Mouse (Mus musculus) heart, adult 2 months (tissue): ENCODE data around the gene Gsk3b. TPM values are rescaled to one million over a fixed set of nuclear protein-coding genes. Genes with fewer than 3 reads are reported as not detected.

Experiments used
- DNase-seq, 2 experiments: peaks; one replicate each; pipeline ENCODE4 v3.0.0; 2021
- H3K27ac ChIP-seq: fragments of 200-600 bp; 2 replicates; pipeline ENCODE4 v1.8.1; 2022
- H3K27me3 ChIP-seq: fragments of 200-500 bp; 2 replicates; pipeline ENCODE4 v1.6.1; 2012; ENCODE audit warnings: mild to moderate bottlenecking, low read length, inconsistent platforms, mixed read lengths; ENCODE audit not compliant: control insufficient read depth, insufficient read depth
- H3K36me3 ChIP-seq: fragments of 200-500 bp; 2 replicates; pipeline ENCODE4 v1.6.1; 2012; ENCODE audit warnings: low read length, inconsistent platforms; ENCODE audit not compliant: control insufficient read depth, insufficient read depth
- H3K4me1 ChIP-seq: fragments of 200-500 bp; 2 replicates; pipeline ENCODE4 v1.6.1; 2011; ENCODE audit warnings: low read length; ENCODE audit not compliant: control insufficient read depth, insufficient read depth
- H3K4me3 ChIP-seq: fragments of 200-600 bp; 2 replicates; pipeline ENCODE4 v1.8.1; 2022
- H3K79me2 ChIP-seq: fragments of 200-500 bp; replicated peaks from 2 replicates; pipeline ENCODE4 v1.6.1; 2012; ENCODE audit warnings: mild to moderate bottlenecking, inconsistent platforms, low read length, moderate library complexity, mixed read lengths; ENCODE audit not compliant: control insufficient read depth, insufficient read depth
- H3K9ac ChIP-seq: fragments of 200-500 bp; 2 replicates; pipeline ENCODE4 v1.6.1; 2012; ENCODE audit warnings: low read depth, mild to moderate bottlenecking, control low read depth, inconsistent platforms, low read length, mixed read lengths
- CTCF ChIP-seq: fragments of 200-600 bp; IDR thresholded peaks from 2 replicates; pipeline ENCODE4 v1.8.1; 2022; ENCODE audit warnings: antibody characterized with exemption, mild to moderate bottlenecking, moderate library complexity
- EP300 ChIP-seq: fragments of 200-500 bp; IDR thresholded peaks from 2 replicates; pipeline ENCODE4 v1.6.1; 2011; ENCODE audit warnings: low read depth, low read length, control low read depth; ENCODE audit not compliant: insufficient read depth
- POLR2A ChIP-seq: fragments of 200-500 bp; IDR thresholded peaks from 2 replicates; pipeline ENCODE4 v1.6.1; 2011; ENCODE audit warnings: mild to moderate bottlenecking, low read depth, low read length, control low read depth; ENCODE audit not compliant: insufficient read depth
- WGBS: fragments of 180-500 bp; shearing (Covaris S2); methylation state at CpG from one replicate; pipeline ENCODE4 v1.1.7; 2018; 5-methylcytosine and 5-hydroxymethylcytosine counted together
- intact Hi-C: fragments of 180-260 bp; cut with DNase I; formaldehyde crosslinking; loops from one replicate; pipeline ENCODE4 v1.15.1; 2025
- polyA plus RNA-seq: library from polyadenylated mRNA; depleted of rRNA; stranded (reverse); fragments of >200 nt; gene quantifications from 2 replicates; pipeline ENCODE4 v1.2.3, GENCODE M21; 2012
- total RNA-seq, 2 experiments: library from RNA; stranded (reverse); gene quantifications; 2 replicates each; pipeline ENCODE4 v1.2.3; 2021

Gsk3b gene
- total and polyA plus RNA-seq, 3 experiments = 9.9 to 58.3 (median 48.8) TPM

DNA sequence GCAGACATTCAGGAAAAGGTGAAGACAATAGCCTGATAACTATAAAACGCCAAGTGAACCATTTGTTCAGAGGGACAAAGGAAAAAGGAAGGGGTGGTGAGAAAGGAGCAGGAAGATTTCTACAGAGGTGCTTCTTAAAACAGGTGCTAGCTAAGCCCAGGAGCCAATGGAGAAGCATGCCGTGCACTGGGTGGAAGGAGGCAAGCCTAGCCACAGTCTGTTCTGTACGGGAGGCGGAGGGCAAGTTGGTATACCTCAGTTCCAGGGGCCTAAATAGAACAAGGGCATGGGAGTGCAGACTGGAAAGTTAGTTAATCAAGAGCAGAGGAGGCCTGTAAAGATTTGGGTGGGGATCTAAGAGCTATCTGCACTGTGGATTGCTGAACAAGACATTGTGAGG is 3.8 kb downstream of the Gsk3b start:
- Histone ChIP-seq H3K36me3 (peaks cover 21% of the 10 kb centered on the region), H3K4me1 (peaks cover 11% of the 10 kb centered on the region), H3K9ac (peak overlapping the region; percentile 52), H3K27ac (peak overlapping the region; percentile 74), H3K4me3 (peak overlapping the region; percentile 88), H3K79me2 (peaks cover 6% of the 10 kb centered on the region), H3K27me3 (no peaks in the 10 kb centered on the region)
- WGBS = 0% methylated on average over 4 of the region's 4 CpGs
- no peak for TF ChIP-seq CTCF
- TF ChIP-seq POLR2A = no peak
- TF ChIP-seq EP300 = no peak
- intact Hi-C loops = loop anchor here (2.0 to 10.0 kb wide), 2 partner anchors 40 to 252 kb away; partner anchors contain the start of genes Cox17, Gm21987 and Maats1
- DNase-seq = peak in 1 of 2 experiments; percentile 26

DNA sequence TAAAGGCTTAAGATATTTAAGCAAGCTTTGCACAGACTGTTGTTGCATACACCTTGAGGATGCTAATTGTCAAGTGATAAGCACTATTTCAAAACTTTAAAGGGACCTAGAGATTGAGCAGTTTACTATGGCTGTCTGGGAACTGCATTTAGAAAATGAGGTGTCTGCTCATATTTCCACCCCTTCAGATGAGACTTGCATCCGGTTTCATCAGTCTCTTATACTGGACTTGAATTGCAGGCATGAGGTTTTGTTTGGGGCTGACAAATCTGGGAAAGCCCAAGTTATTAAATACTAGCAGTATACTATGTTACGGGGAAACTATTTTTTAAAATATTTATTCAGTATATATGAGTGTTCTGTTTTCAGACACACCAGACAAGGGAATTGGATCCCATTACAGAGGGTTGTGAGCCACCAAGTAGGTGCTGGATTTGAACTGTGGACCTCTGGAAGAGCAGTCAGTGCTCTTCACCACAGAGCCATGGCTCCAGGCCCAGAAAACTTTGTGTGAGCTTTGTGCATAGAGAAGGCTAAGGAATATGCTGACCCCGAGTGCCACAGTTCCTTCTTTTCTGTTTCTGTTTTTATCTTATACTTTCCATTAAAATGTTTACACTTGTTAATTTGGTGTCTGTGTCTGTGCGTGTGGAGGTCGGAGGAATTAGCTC is 6.5 kb downstream of the Gsk3b start:
- peaks cover 21% of the 10 kb centered on the region for H3K36me3 ChIP-seq
- intact Hi-C loops = loop anchor here (10.0 kb wide), 1 partner anchor 249 kb away; the partner anchor contains the start of genes Cox17, Gm21987 and Maats1
- H3K27me3 ChIP-seq = no peaks in the 10 kb centered on the region
- TF ChIP-seq CTCF (no peak), POLR2A (no peak), EP300 (no peak)
- 46% methylated on average over 5 of the region's 5 CpGs for WGBS
- H3K9ac ChIP-seq = no peak overlapping the region
- peaks cover 13% of the 10 kb centered on the region for H3K4me1 ChIP-seq
- DNase-seq = no peak
- peaks cover 9% of the 10 kb centered on the region for H3K79me2 ChIP-seq
- no peak overlapping the region for H3K4me3 ChIP-seq
- no peak overlapping the region for H3K27ac ChIP-seq

DNA sequence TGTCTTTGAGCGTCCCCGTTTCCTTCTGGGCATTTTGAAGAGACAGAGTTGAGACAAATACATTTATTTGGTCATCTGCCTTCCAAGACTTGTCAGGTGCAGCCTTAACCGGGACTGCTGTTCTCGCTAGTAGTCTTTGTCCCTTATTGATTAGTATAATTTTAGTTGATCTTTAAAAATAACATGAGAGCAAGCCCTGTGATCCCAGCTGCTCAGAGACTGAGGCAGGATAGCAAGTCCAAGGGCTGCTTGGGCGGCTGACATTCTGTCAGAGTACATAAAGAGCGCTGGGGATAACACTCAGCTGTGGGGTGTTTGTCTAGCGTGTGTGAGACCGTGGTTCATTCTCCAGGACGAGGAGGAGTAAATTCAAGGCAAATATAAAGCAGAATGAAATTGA is 8.7 kb downstream of the Gsk3b start:
- 73% methylated on average over 9 of the region's 9 CpGs for WGBS
- H3K4me1 ChIP-seq = peaks cover 14% of the 10 kb centered on the region
- intact Hi-C loops = loop anchor here (10.0 kb wide), 1 partner anchor 247 kb away; the partner anchor contains the start of genes Cox17, Gm21987 and Maats1
- H3K79me2 ChIP-seq = peaks cover 14% of the 10 kb centered on the region
- no peak overlapping the region for H3K27ac ChIP-seq
- no peaks in the 10 kb centered on the region for H3K27me3 ChIP-seq
- DNase-seq = no peak
- TF ChIP-seq POLR2A (no peak), CTCF (no peak), EP300 (no peak)
- no peak overlapping the region for H3K4me3 ChIP-seq
- H3K9ac ChIP-seq = no peak overlapping the region
- H3K36me3 ChIP-seq = peaks cover 21% of the 10 kb centered on the region

- peaks cover 16% of the 10 kb centered on the region for H3K36me3 ChIP-seq
- TF ChIP-seq POLR2A (no peak), EP300 (no peak), CTCF (no peak)
- peaks cover 18% of the 10 kb centered on the region for H3K79me2 ChIP-seq
- no peak overlapping the region for H3K27ac ChIP-seq
- no peak overlapping the region for H3K9ac ChIP-seq
- H3K4me1 ChIP-seq = peaks cover 14% of the 10 kb centered on the region
- no peak overlapping the region for H3K4me3 ChIP-seq
- DNase-seq = no peak
- H3K27me3 ChIP-seq = no peaks in the 10 kb centered on the region
- intact Hi-C loops = loop anchor here (10.0 kb wide), 1 partner anchor 245 kb away; the partner anchor contains the start of genes Cox17, Gm21987 and Maats1
These were observed 10.5 kb downstream of the Gsk3b start for GRCm38 (mm10) chr16:38099325-38099724.

DNA sequence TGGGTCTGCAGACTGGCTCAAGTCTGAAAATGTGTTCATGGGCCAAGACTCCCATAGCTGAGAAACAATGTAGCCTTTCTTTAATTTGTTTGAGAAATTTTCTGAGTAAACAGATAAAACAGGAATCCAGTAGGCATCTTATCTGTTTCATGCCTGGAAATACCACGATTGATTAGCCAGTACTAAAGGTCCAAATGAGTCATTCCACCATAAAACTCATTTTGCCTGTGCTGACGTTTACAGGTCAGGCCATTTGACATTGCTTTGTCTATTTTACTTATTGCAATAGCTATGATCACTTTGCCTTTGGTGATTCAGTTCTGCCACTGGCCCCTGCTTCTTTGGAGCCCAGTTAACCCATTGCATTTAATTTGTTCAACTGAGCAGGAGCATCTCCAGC is 11.8 kb downstream of the Gsk3b start:
- intact Hi-C loops = no loop called here
- no peak for DNase-seq
- Histone ChIP-seq H3K4me1 (peaks cover 11% of the 10 kb centered on the region), H3K27ac (no peak overlapping the region), H3K36me3 (peaks cover 12% of the 10 kb centered on the region), H3K9ac (no peak overlapping the region), H3K79me2 (peaks cover 18% of the 10 kb centered on the region), H3K4me3 (no peak overlapping the region), H3K27me3 (no peaks in the 10 kb centered on the region)
- TF ChIP-seq CTCF (no peak), EP300 (no peak), POLR2A (no peak)
- 54% methylated on average over 2 of the region's 2 CpGs for WGBS

DNA sequence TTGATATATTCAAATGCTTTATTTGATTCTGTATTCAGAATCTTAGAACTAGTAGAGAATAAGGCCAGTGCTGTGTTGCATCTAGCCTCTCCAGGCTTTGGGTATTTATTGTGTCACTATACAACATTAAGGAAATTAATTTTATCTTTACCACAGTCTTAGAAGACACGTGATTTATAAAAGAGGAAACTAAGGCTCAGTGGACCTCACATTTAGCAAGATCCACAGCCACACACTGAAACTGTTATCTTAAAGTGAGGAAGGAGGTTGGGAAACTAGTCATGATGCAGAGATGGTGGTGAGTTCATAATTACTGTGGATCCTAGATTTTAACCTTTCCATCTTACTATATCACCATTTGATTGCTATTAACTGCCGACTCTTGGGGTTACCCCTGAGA is 16.7 kb downstream of the Gsk3b start:
- Histone ChIP-seq H3K4me3 (no peak overlapping the region), H3K9ac (no peak overlapping the region), H3K79me2 (peaks cover 13% of the 10 kb centered on the region), H3K27ac (no peak overlapping the region), H3K36me3 (peaks cover 19% of the 10 kb centered on the region), H3K4me1 (peaks cover 16% of the 10 kb centered on the region), H3K27me3 (no peaks in the 10 kb centered on the region)
- 63% methylated on average over 2 of the region's 2 CpGs for WGBS
- intact Hi-C loops = loop anchor here (2.0 kb wide), 1 partner anchor 15 kb away; no protein-coding TSS in a partner anchor
- TF ChIP-seq POLR2A (no peak), EP300 (no peak), CTCF (no peak)
- no peak for DNase-seq
